Mouse (Mus musculus) CH12.LX (cell line): ENCODE results near the gene Rnf182.

ENCODE experiments used
- BHLHE40 ChIP-seq: IDR thresholded peaks from 2 replicates; pipeline ENCODE4 v1.6.1; 2011; ENCODE audit warnings: mild to moderate bottlenecking, low read depth, low read length, improper control_type of control experiment
- CTCF ChIP-seq, 2 experiments: IDR thresholded peaks in 1 of 2; conservative IDR thresholded peaks in 1 of 2; 2 replicates each; pipeline ENCODE4 v1.5.1; 2011 to 2012; ENCODE audit warnings: low read depth in 2 of 2, low read length in 2 of 2, improper control_type of control experiment in 1 of 2, inconsistent platforms in 1 of 2, mild to moderate bottlenecking in 1 of 2, moderate library complexity in 1 of 2
- EP300 ChIP-seq: IDR thresholded peaks from 2 replicates; pipeline ENCODE4 v1.6.1; 2011; ENCODE audit warnings: low read length, improper control_type of control experiment
- GABPA ChIP-seq: IDR thresholded peaks from 2 replicates; pipeline ENCODE4 v1.6.1; 2012; ENCODE audit warnings: low read depth, low read length, improper control_type of control experiment, inconsistent platforms; ENCODE audit not compliant: insufficient replicate concordance
- HCFC1 ChIP-seq: IDR thresholded peaks from 2 replicates; pipeline ENCODE4 v1.6.1; 2012; ENCODE audit warnings: low read depth, mild to moderate bottlenecking, inconsistent platforms, low read length, improper control_type of control experiment
- JUN ChIP-seq: IDR thresholded peaks from 2 replicates; pipeline ENCODE4 v1.6.1; 2011; ENCODE audit warnings: low read depth, mild to moderate bottlenecking, low read length, improper control_type of control experiment, moderate library complexity; ENCODE audit not compliant: insufficient read depth
- MAFK ChIP-seq: IDR thresholded peaks from 2 replicates; pipeline ENCODE4 v1.6.1; 2011; ENCODE audit warnings: low read length, improper control_type of control experiment; ENCODE audit not compliant: insufficient replicate concordance
- MAX ChIP-seq: IDR thresholded peaks from 2 replicates; pipeline ENCODE4 v1.6.1; 2011; ENCODE audit warnings: low read length, improper control_type of control experiment
- MXI1 ChIP-seq: IDR thresholded peaks from 2 replicates; pipeline ENCODE4 v1.6.1; 2011; ENCODE audit warnings: mild to moderate bottlenecking, low read depth, low read length, improper control_type of control experiment
- MYC ChIP-seq: IDR thresholded peaks from 2 replicates; pipeline ENCODE4 v1.6.1; 2011; ENCODE audit warnings: low read depth, mild to moderate bottlenecking, improper control_type of control experiment, low read length
- POLR2A ChIP-seq: IDR thresholded peaks from 2 replicates; pipeline ENCODE4 v1.6.1; 2011; ENCODE audit warnings: low read depth, mild to moderate bottlenecking, improper control_type of control experiment, low read length
- SIN3A ChIP-seq: IDR thresholded peaks from 2 replicates; pipeline ENCODE4 v1.6.1; 2012; ENCODE audit warnings: low read length, improper control_type of control experiment, inconsistent platforms
- USF2 ChIP-seq: conservative IDR thresholded peaks from 2 replicates; pipeline ENCODE4 v1.6.1; 2011; ENCODE audit warnings: low read depth, low read length, improper control_type of control experiment
- ZNF384 ChIP-seq: IDR thresholded peaks from 2 replicates; pipeline ENCODE4 v1.6.1; 2012; ENCODE audit warnings: low read depth, low read length, improper control_type of control experiment, inconsistent platforms

- TF ChIP-seq POLR2A (no peak), SIN3A (no peak), MAX (no peak), MYC (no peak), CTCF (conservative IDR thresholded peaks at IDR 0.05 in 1 of 2, IDR thresholded peaks at IDR 0.05 in 1 of 2; ENCODE audit: low read depth in 2 of 2, low read length in 2 of 2) (no peak), MAFK (no peak), HCFC1 (no peak), EP300 (no peak), ZNF384 (no peak), USF2 (no peak), GABPA (no peak), JUN (no peak), MXI1 (no peak), BHLHE40 (no peak)
Observed at GRCm38 (mm10) chr13:43720496-43720895, 105.0 kb downstream of the Rnf182 start.
